Mouse (Mus musculus) bone marrow, adult 2 months (tissue): ENCODE measurements around the gene Mical2.

Source experiments
- CTCF ChIP-seq: fragments of 200-500 bp; IDR thresholded peaks from 2 replicates; pipeline ENCODE4 v1.5.1; 2011; ENCODE audit warnings: low read length, control low read depth; ENCODE audit not compliant: control insufficient read depth, insufficient read depth
- POLR2A ChIP-seq: fragments of 200-500 bp; IDR thresholded peaks from 2 replicates; pipeline ENCODE4 v1.6.1; 2011; ENCODE audit warnings: low read depth, mild to moderate bottlenecking, control low read depth, low read length, borderline replicate concordance; ENCODE audit not compliant: control insufficient read depth

DNA sequence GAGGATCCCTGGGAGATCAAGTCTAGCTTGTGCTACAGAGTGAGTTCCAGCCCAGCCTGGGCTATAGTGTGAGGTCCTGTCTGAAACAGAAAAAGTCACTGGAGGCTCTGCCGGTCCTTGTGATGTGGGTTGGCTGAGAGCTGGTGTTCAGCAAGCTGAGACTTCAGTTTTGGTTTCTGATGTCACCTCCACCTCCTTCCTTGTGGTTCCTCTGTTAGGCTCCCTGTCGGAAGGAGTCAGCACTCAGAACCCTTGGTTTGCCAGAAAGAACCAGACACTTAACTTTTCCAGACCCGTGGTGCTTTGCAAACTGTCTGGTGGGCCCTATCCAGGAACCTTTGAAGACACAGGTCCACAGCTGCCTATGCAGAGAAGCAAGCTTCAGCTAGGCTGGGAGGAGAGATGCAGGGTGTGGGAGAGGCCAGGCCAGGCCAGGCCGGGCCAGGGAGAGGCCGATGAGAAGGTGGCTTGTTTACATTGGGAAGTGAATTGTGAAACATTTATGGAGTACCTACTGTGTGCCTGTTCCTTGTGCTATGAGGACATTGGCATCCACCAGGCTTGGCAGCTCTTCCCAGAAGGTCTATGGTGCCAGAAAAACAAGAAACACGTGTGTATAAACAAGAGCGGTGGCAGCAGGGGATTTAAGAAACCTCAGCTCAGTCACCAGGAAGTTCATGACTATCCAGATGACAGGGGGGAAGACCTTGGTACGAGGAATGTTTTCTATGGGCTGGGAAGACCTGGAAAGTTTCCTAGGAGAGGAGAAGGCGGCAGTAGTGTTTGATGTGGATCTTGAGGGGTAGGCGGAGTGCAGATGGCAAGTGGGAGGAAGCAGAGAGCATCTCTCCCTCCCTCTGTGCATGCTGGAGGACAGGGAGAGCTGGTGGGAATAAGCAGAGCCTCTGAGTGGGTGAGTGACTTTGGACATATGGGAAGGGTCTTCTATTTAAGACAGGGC lies 13.4 kb downstream of the Mical2 start:
- TF ChIP-seq POLR2A (no peak), CTCF (no peak)
